Comparison of ENCODE assay signal across 10 mouse cellular contexts in the genomic region with DNA sequence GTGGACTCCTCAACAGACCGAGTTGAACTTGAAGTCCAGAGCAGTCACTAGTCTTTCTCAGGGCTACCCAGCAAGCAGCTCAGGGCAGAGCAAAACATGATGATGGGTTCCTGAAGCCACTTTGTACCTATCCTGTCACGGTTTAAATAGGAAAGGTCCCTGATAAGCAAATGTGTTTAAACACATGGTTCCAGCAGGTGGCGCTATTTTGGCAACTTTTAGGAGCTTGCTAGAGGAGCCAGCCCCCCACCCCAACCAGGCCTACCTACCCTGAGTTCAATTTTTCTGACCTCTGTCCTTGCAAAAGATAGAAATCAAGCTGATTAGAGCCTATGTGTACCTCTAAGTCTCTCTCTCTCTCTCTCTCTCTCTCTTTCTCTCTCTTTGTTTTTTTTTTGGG. TPM values are rescaled to one million over a fixed set of nuclear protein-coding genes. Genes with fewer than 3 reads are reported as not detected.
A peak's percentile ranks its signal among the peaks of the same experiment; 100 is the strongest.
DNase-seq lines count a peak whose midpoint lies in the region; ATAC-seq and TF ChIP-seq lines count a peak whose summit lies in the region.
"Had no signal": no experiment of that assay in that cellular context is flagged by ENCODE, and none has a peak within 500 bp of the region (broad histone marks: within the 10 kb centered on the region; RNA-seq: fewer than 3 reads in every experiment).

No protein-coding gene starts in this region.

- H3K27ac ChIP-seq in layer of hippocampus, adult 2 months: no peak overlapping the region
- H3K27ac ChIP-seq: hindbrain, embryonic 15.5 days had no signal

- peak; percentile 72 for DNase-seq in adrenal gland, postnatal 10 days
- no peak for DNase-seq in adrenal gland, adult 8-10 months
- DNase-seq in layer of hippocampus, adult 2 months (ENCODE audit: low spot score in 2 of 2): peak in 1 of 2 experiments; percentile 59
- no peak for DNase-seq in layer of hippocampus, adult 9-10 months (ENCODE audit: low spot score)
- peak; percentile 83 for DNase-seq in NIH3T3 (ENCODE audit: low read depth)
- DNase-seq in forelimb bud, embryonic 11.5 days (ENCODE audit: low read depth, low spot score): peak; percentile 54
- peak; percentile 82 for DNase-seq in naive thymus-derived CD4-positive, alpha-beta T cell, adult 2 months (ENCODE audit: low read depth)

- no peak for ATAC-seq in megakaryocyte-erythroid progenitor cell, adult 5-6 weeks (replicated peaks; ENCODE audit: low FRiP score, low TSS enrichment, poor library complexity, severe bottlenecking)

- TF ChIP-seq CTCF in layer of hippocampus, adult 2 months (conservative IDR thresholded peaks at IDR 0.05): peak; percentile 83

- no peak overlapping the region for H3K4me3 ChIP-seq in layer of hippocampus, adult 2 months
- H3K4me3 ChIP-seq: hindbrain, embryonic 15.5 days; myocyte had no signal

RNA-seq across cellular contexts. Expression of gene Hspb1, which starts 10.3 kb away (rescaled TPM):
- 10 to 100 TPM; 68.2 to 90.0 TPM for total RNA-seq in adrenal gland, postnatal 10 days (2021)
- total RNA-seq in adrenal gland, adult 8-10 months (2022): 100 to 1,000 TPM; 113 to 288 (median 256) TPM
- 10 to 100 TPM; 15.4 to 16.8 TPM for total RNA-seq in layer of hippocampus, adult 2 months (2021)
- not detected in 2 replicates for total RNA-seq in megakaryocyte-erythroid progenitor cell, adult 5-6 weeks (2014; fragmentation: Nextera tagmentation)
- total RNA-seq in megakaryocyte-erythroid progenitor cell, adult 5-6 weeks (2017): not detected in 2 replicates

RNA-seq across cellular contexts. Expression of gene Ywhag, which starts 36.4 kb away (rescaled TPM):
- 100 to 1,000 TPM; 413 to 414 TPM for total RNA-seq in adrenal gland, postnatal 10 days (2021)
- total RNA-seq in adrenal gland, adult 8-10 months (2022): 100 to 1,000 TPM; 434 to 601 (median 481) TPM
- total RNA-seq in layer of hippocampus, adult 2 months (2021): 1,000 to 10,000 TPM; 1,218 to 1,292 TPM
- 125 and 138 TPM in 2 replicates for total RNA-seq in megakaryocyte-erythroid progenitor cell, adult 5-6 weeks (2014; fragmentation: Nextera tagmentation)
- total RNA-seq in megakaryocyte-erythroid progenitor cell, adult 5-6 weeks (2017): 88.3 and 92.5 TPM in 2 replicates

Comparison
In these comparisons a context has a peak if more than half of its experiments do, and no peak if none do; other contexts are left out.
1. DNase-seq: peak in adrenal gland, postnatal 10 days (single experiment), NIH3T3 (single experiment), forelimb bud, embryonic 11.5 days (single experiment) and naive thymus-derived CD4-positive, alpha-beta T cell, adult 2 months (single experiment); none in adrenal gland, adult 8-10 months (single experiment) and layer of hippocampus, adult 9-10 months (single experiment).
2. RNA of gene Hspb1, which starts 10.3 kb away (total RNA-seq): 113 to 288 TPM in adrenal gland, adult 8-10 months, 68.2 to 90.0 TPM in adrenal gland, postnatal 10 days and 15.4 to 16.8 TPM in layer of hippocampus, adult 2 months; not detected in megakaryocyte-erythroid progenitor cell, adult 5-6 weeks; every median in the first group is over 10 times any median in the second.